Mouse (Mus musculus) hindbrain, postnatal 0 days (tissue): ENCODE results near the gene Nfatc2. TPM values are rescaled to one million over a fixed set of nuclear protein-coding genes. Genes with fewer than 3 reads are reported as not detected.

Source experiments
- ATAC-seq: fragments of 200-750 bp; cut with Nextera tagmentation; 2 replicates; pipeline ENCODE4 v1.8.0; 2017; ENCODE audit warnings: mild to moderate bottlenecking, moderate TSS enrichment, moderate library complexity
- DNase-seq: peaks from one replicate; pipeline ENCODE4 v3.0.0-alpha.2; 2015; ENCODE audit warnings: low spot score
- H3K27ac ChIP-seq: fragments of 300-500 bp; sonication (generic); 2 replicates; pipeline ENCODE4 v1.5.1; 2014; ENCODE audit warnings: mild to moderate bottlenecking
- H3K27me3 ChIP-seq: fragments of 300-500 bp; sonication (generic); 2 replicates; pipeline ENCODE4 v1.6.1; 2014; ENCODE audit warnings: low read length, mixed read lengths; ENCODE audit not compliant: insufficient read depth
- H3K36me3 ChIP-seq: fragments of 300-500 bp; sonication (generic); 2 replicates; pipeline ENCODE4 v1.6.1; 2014; ENCODE audit warnings: low read length, mixed read lengths; ENCODE audit not compliant: insufficient read depth
- H3K4me1 ChIP-seq: fragments of 300-500 bp; sonication (generic); 2 replicates; pipeline ENCODE4 v1.6.1; 2014; ENCODE audit warnings: antibody characterized with exemption, low read length, mixed read lengths; ENCODE audit not compliant: insufficient read depth
- H3K4me2 ChIP-seq: fragments of 300-500 bp; sonication (generic); 2 replicates; pipeline ENCODE4 v1.6.1; 2014; ENCODE audit warnings: low read depth, mild to moderate bottlenecking, low read length, moderate library complexity, mixed read lengths
- H3K4me3 ChIP-seq: fragments of 300-500 bp; sonication (generic); 2 replicates; pipeline ENCODE4 v1.5.1; 2014; ENCODE audit warnings: low read length
- H3K9ac ChIP-seq: fragments of 300-500 bp; sonication (generic); replicated peaks from 2 replicates; pipeline ENCODE4 v1.6.1; 2014; ENCODE audit warnings: mild to moderate bottlenecking, low read length, moderate library complexity, mixed read lengths
- H3K9me3 ChIP-seq: fragments of 300-500 bp; sonication (generic); 2 replicates; pipeline ENCODE4 v1.6.1; 2016; ENCODE audit warnings: low read length, mixed read lengths
- CTCF ChIP-seq: IDR thresholded peaks from 2 replicates; pipeline ENCODE4 v1.5.1; 2016; ENCODE audit warnings: antibody characterized with exemption, control low read depth, low read depth
- WGBS: fragments of 180-500 bp; shearing (Covaris S2); extraction: QIAGEN DNeasy Blood & Tissue Kit; methylation state at CpG from one replicate; pipeline ENCODE4 v1.1.7; 2014; 5-methylcytosine and 5-hydroxymethylcytosine counted together
- polyA plus RNA-seq: library from polyadenylated mRNA; unstranded; fragments of >200 nt; fragmentation: Nextera tagmentation; extraction: Ambion mirVana; gene quantifications from 2 replicates; pipeline ENCODE4 v1.2.1, GENCODE M21; 2015
- total RNA-seq: library from RNA; depleted of rRNA; stranded (reverse); fragments of >200 nt; gene quantifications from 2 replicates; pipeline ENCODE4 v1.2.3, GENCODE M21; 2014; rRNA removed

Nfatc2 gene
- total RNA-seq (7.4 and 8.5 TPM in 2 replicates), polyA plus RNA-seq (6.5 and 6.6 TPM in 2 replicates)

DNA sequence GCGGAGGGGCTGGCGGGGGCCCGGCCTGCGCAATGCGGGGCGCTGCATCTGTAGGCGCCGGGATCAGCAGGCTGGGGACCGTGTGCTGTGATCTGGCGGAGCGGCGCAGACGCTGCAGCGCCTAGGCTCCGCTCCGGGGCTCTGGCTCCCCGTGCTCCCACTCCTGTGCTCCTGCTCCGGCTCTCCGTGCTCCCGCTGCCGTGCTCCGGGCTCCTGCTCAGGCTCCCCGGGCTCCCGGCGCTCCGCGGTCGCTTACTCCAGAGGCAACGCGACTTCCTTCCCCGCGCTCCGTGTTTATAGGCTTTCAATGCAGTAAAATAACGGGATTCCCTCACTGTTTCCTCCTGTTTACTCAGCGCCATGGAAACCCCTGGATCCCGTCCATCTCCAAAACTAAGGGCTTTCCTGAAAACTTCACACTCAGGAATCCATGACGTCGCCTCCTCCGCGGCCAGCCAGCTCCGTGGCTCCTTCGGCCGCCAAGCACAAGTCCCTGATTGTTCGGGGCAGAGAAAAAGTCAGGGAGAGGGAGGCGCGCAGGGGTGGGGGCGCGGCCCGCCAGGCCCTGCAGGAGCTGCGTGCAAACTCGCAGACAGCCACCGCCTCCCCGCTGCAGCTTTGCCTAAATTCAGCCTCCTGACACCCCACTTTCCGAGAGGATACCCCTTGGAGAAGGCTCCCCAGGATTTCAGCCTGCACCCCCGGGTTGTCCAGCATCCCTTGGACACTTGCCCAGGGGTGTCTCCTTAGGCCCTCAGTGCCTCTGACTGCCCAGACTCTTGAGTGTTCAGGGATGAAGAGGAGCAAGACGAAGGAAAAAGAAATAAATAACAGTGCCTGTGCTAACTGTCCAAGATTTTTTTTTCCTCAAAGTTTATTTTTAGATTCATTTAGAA lies at the start of gene Nfatc2:
Gene Nfatc2, minus strand, starts transcription at position 167 of the 896 bp plus-strand sequence.
- Histone ChIP-seq H3K4me3 (peak within 1 kb of the TSS; percentile 56), H3K4me2 (peak within 1 kb of the TSS; percentile 92), H3K36me3 (no peaks in the 10 kb centered on the region), H3K9ac (peak within 1 kb of the TSS; percentile 72), H3K27ac (peak within 1 kb of the TSS; percentile 86), H3K9me3 (no peaks in the 10 kb centered on the region), H3K4me1 (0 out of 2 replicates have a peak, but pooled peaks cover 8% of the 10 kb centered on the region), H3K27me3 (no peaks in the 10 kb centered on the region)
- under 1% methylated on average over 40 of the region's 56 CpGs for WGBS
- TF ChIP-seq CTCF = no peak
- ATAC-seq (peak; percentile 87), DNase-seq (peak; percentile 91)

DNA sequence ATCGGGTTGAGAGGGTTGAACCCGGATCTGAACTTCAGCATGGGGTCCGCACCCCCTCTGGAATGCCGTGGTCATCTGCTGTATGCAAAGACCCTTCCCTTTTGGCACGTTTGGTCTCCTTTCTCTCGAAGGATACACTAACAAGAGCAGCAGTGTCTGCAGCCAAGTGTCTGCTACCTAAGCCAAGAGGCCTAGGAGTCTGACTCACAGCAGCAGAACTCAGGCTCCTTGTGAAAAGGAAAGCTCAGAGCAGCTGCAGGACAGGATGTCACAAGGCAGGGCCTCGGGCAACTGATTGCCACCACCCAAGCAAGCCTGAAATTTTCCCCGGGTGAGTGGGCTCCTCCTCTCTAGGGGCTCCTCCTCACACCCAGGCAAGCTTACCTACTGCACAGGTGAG lies 46.7 kb upstream of the Nfatc2 start:
- DNase-seq = no peak
- no peak for TF ChIP-seq CTCF
- H3K9me3 ChIP-seq = no peaks in the 10 kb centered on the region
- WGBS = 79% methylated on average over 8 of the region's 8 CpGs
- H3K27ac ChIP-seq = no peak overlapping the region
- H3K9ac ChIP-seq = no peak overlapping the region
- H3K4me3 ChIP-seq = no peak overlapping the region
- no peaks in the 10 kb centered on the region for H3K27me3 ChIP-seq
- no peak for ATAC-seq
- no peaks in the 10 kb centered on the region for H3K4me1 ChIP-seq
- peaks cover 47% of the 10 kb centered on the region for H3K36me3 ChIP-seq
- no peak overlapping the region for H3K4me2 ChIP-seq

DNA sequence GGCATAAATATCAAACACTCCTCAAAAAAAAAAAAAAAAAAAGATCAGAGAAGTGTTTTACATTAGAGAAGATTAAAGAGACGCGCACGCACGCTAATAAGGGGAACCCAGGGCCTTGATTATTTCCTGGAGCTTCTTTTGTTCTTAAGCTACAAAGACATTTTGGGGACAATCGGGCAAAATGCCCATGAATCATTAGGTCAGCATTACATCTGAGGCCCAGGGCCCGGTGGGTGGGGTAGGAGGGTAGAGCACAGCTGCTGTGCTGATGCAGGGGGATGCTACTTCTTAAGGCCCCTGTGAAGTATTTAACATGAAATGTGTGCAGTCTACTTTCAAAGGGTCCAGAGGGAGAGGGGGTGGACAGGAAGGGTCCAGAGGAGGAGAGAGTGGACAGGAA lies 43.4 kb upstream of the Nfatc2 start:
- Histone ChIP-seq H3K9me3 (no peaks in the 10 kb centered on the region), H3K4me3 (no peak overlapping the region), H3K4me2 (no peak overlapping the region), H3K27ac (no peak overlapping the region), H3K9ac (no peak overlapping the region), H3K36me3 (peaks cover 52% of the 10 kb centered on the region), H3K4me1 (no peaks in the 10 kb centered on the region), H3K27me3 (no peaks in the 10 kb centered on the region)
- no peak for DNase-seq
- no peak for TF ChIP-seq CTCF
- no peak for ATAC-seq
- 40% methylated on average over 6 of the region's 6 CpGs for WGBS

DNA sequence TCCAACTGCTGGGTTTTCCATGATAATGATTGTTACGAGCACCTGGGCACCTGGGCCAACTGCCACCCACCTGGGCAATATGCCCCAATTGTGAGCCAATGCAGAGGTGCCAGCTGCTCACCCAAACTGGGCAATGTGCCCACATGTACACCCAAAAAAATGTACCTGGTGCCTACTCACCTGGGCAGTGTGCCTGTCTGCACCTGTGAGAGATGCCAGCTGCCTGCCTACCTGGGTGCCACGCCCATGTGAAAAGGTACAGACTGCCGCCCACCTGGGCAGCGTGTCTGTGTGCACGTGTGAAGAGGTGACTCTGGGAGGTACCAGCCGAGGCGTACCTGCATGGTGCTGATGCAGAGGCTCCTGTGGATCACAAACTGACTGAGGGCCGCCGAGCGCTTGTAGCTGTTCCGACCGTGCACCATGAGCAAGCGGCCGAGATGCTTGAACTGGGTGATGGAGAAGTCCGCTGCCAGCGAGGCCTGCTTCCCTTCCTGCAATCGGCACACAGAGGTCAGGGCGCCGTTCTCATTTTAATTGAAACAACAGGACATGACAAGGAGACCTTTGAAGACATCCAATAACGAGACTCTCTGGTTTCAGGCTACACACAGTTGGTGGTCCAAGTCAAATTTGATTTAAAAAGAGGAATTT lies 42.2 kb upstream of the Nfatc2 start:
- Histone ChIP-seq H3K36me3 (peaks cover 44% of the 10 kb centered on the region), H3K4me2 (no peak overlapping the region), H3K27me3 (no peaks in the 10 kb centered on the region), H3K27ac (no peak overlapping the region), H3K9ac (no peak overlapping the region), H3K4me3 (no peak overlapping the region), H3K4me1 (no peaks in the 10 kb centered on the region), H3K9me3 (no peaks in the 10 kb centered on the region)
- 81% methylated on average over 20 of the region's 20 CpGs for WGBS
- ATAC-seq = no peak
- no peak for TF ChIP-seq CTCF
- no peak for DNase-seq

DNA sequence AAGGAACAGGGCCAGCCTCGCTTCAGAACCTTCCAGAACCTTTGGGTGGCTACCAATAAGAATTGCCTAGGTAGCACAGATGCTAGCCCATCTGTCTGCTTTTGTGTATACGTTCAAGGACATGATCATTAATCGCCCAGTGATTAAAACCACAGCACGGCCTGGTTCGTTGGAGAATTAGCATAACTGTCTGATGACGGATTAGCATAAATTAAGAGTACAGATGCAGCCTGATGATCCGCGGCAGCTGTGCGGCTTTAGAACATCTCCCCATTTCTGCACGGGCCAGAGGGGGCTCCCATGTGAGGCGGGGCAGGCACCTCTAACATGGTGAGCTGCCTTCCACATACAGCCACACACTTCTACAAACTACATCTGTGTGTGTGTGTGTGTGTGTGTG lies 40.7 kb upstream of the Nfatc2 start:
- TF ChIP-seq CTCF = no peak
- DNase-seq (no peak), ATAC-seq (0 out of 2 replicates have a peak, but pooled peaks have one; percentile 24)
- Histone ChIP-seq H3K4me2 (no peak overlapping the region), H3K36me3 (peaks cover 45% of the 10 kb centered on the region), H3K4me3 (no peak overlapping the region), H3K9ac (no peak overlapping the region), H3K4me1 (no peaks in the 10 kb centered on the region), H3K27ac (no peak overlapping the region), H3K9me3 (no peaks in the 10 kb centered on the region), H3K27me3 (no peaks in the 10 kb centered on the region)
- 39% methylated on average over 11 of the region's 11 CpGs for WGBS

DNA sequence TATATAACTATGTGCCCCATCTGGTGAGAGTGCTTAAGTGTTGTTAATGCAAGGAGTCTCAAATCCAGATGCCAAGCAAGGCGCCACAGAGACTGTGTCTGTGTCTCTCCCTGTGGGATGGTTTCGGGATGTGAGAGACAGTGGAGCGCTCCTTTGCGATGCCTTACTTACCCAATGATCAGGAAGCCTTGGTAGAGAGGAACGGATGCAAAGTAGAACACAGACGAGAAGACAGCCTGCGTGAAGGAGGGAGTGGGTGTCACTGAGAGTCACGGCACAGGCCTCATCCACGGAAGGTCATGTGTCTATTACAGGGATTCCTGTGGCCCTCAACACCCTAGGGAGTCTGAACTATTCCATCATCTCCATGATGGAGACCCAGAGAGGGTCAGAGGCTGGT lies 39.0 kb upstream of the Nfatc2 start:
- H3K4me1 ChIP-seq = no peaks in the 10 kb centered on the region
- no peak overlapping the region for H3K27ac ChIP-seq
- H3K4me2 ChIP-seq = no peak overlapping the region
- 87% methylated on average over 9 of the region's 9 CpGs for WGBS
- H3K36me3 ChIP-seq = peaks cover 39% of the 10 kb centered on the region
- H3K27me3 ChIP-seq = no peaks in the 10 kb centered on the region
- DNase-seq (no peak), ATAC-seq (no peak)
- H3K4me3 ChIP-seq = no peak overlapping the region
- no peaks in the 10 kb centered on the region for H3K9me3 ChIP-seq
- no peak overlapping the region for H3K9ac ChIP-seq
- TF ChIP-seq CTCF = no peak

DNA sequence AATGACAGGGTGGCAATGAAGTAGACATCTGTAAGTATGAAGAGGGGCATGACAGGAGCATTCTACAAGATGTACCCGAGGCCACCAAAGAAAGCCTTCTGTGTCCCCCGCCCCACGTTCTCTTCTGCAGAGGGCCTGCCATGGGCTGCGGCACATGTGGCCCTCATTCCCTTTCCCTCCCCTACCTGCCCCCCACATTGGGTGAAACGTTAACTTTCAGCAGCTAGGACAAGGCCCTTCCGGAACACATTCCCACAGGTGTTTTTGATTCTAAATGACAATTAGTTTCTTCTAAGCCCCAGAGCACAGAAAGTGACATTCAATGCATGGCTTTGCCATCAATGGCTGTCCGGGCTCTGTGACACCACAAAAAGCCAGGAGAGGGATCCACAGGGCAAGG lies 33.4 kb upstream of the Nfatc2 start:
- no peak overlapping the region for H3K4me3 ChIP-seq
- DNase-seq = no peak
- H3K4me2 ChIP-seq = no peak overlapping the region
- 93% methylated on average over 7 of the region's 7 CpGs for WGBS
- H3K9ac ChIP-seq = no peak overlapping the region
- H3K9me3 ChIP-seq = no peaks in the 10 kb centered on the region
- no peak for ATAC-seq
- H3K4me1 ChIP-seq = no peaks in the 10 kb centered on the region
- H3K36me3 ChIP-seq = peaks cover 31% of the 10 kb centered on the region
- no peak overlapping the region for H3K27ac ChIP-seq
- no peak for TF ChIP-seq CTCF
- no peaks in the 10 kb centered on the region for H3K27me3 ChIP-seq
